Mouse (Mus musculus): ENCODE measurements around the gene Gm11492.

DNA sequence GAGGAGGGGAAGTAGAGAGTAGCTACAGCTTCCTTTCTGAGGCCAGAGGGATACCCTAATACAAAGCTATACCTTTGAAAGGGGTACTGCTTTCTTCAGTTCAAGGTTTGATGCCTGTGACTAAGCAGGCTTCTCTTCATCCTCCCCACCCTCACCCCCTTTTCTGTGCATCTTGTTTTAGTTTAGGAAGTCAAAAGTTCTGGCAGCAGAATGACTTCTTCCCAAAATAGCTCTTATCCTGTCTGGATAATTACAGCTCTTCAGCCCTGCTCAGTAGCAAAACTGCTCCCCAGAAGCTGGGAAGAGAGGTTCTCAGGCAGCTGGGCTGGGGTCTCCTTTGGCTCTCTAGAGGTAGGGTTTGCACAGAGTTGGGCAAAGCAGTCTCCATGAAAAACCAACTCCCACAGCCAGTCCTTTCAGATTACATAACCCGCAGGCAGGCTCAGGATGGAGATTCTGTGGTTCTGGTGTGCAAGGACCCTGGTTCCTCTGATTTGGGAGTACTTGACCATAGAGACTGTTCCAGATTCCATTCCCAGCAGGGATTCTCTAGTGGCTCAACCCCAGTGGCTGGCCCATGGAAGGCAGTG lies 5.0 kb downstream of the Gm11492 start:
- TF ChIP-seq CTCF (IDR thresholded peaks at IDR 0.05; ENCODE audit: low read depth) (no peak), EP300 (IDR thresholded peaks at IDR 0.05; ENCODE audit: low read depth) (no peak)

Data from liver, postnatal 0 days (tissue).